Mouse (Mus musculus) gastrocnemius, postnatal 25 days (tissue): Measurements from ENCODE around the gene Aldh16a1. TPM values are rescaled to one million over a fixed set of nuclear protein-coding genes. Genes with fewer than 3 reads are reported as not detected.
"Not testable (repeated sequence)": the region's sequence is repeated elsewhere in the genome, so short reads cannot be mapped to it uniquely, and the experiment has no call there.

Experiments
- DNase-seq: peaks from one replicate; pipeline ENCODE4 v3.0.0; 2022
- total RNA-seq, 2 experiments: library from RNA; stranded (reverse); gene quantifications; 1 replicate in 1 of 2; 2 replicates in 1 of 2; pipeline ENCODE4 v1.2.3; 2021

The Aldh16a1 gene
- total RNA-seq, 2 experiments from 2014 or later, result 15.6 to 15.9 TPM

GRCm38 (mm10) chr7:45134544-45135026 is 19.8 kb downstream of the Aldh16a1 start:
- DNase-seq, result no peak

GRCm38 (mm10) chr7:45133446-45134159 is 20.8 kb downstream of the Aldh16a1 start:
- DNase-seq, result no peak

GRCm38 (mm10) chr7:45131850-45132249 is 22.5 kb downstream of the Aldh16a1 start:
- no peak for DNase-seq

GRCm38 (mm10) chr7:45129776-45130512 is 24.4 kb downstream of the Aldh16a1 start:
- DNase-seq, result no peak

- peak; percentile 51 for DNase-seq
Measured at GRCm38 (mm10) chr7:45129318-45129717, 25.1 kb downstream of the Aldh16a1 start.

- DNase-seq, result peak; percentile 99
Measured at GRCm38 (mm10) chr7:45128624-45129246, 25.6 kb downstream of the Aldh16a1 start, which contains the start of gene Rpl13a. TSS of gene Rpl13a (minus strand) at chr7:45128761.

- DNase-seq, result no peak
Measured at GRCm38 (mm10) chr7:45127700-45128224, 26.6 kb downstream of the Aldh16a1 start.

GRCm38 (mm10) chr7:45126844-45127699 is 27.3 kb downstream of the Aldh16a1 start:
- DNase-seq, result no peak

GRCm38 (mm10) chr7:45126147-45126843 is 28.1 kb downstream of the Aldh16a1 start:
- DNase-seq, result no peak

GRCm38 (mm10) chr7:45125649-45126048 is 28.7 kb downstream of the Aldh16a1 start:
- DNase-seq, result not testable (repeated sequence)

GRCm38 (mm10) chr7:45125144-45125600 is 29.2 kb downstream of the Aldh16a1 start:
- no peak for DNase-seq

GRCm38 (mm10) chr7:45124224-45125143 is 29.9 kb downstream of the Aldh16a1 start, which contains the start of gene Rps11:
TSS of gene Rps11 (minus strand) at chr7:45124439.
- DNase-seq, result peak; percentile 98

GRCm38 (mm10) chr7:45123186-45123570 is 31.2 kb downstream of the Aldh16a1 start:
- no peak for DNase-seq

GRCm38 (mm10) chr7:45122561-45123185 is 31.7 kb downstream of the Aldh16a1 start:
- DNase-seq, result no peak

GRCm38 (mm10) chr7:45121966-45122365 is 32.4 kb downstream of the Aldh16a1 start:
- DNase-seq, result no peak

- DNase-seq, result peak; percentile 79
Measured at GRCm38 (mm10) chr7:45121404-45121803, 33.0 kb downstream of the Aldh16a1 start.

- no peak for DNase-seq
Measured at GRCm38 (mm10) chr7:45119780-45120709, 34.3 kb downstream of the Aldh16a1 start.

GRCm38 (mm10) chr7:45118336-45118735 is 36.0 kb downstream of the Aldh16a1 start:
- DNase-seq, result no peak
